Mouse (Mus musculus) limb, embryonic 11.5 days (tissue): ENCODE measurements around the gene Gnat1. TPM values are rescaled to one million over a fixed set of nuclear protein-coding genes. Genes with fewer than 3 reads are reported as not detected.

Source experiments
- ATAC-seq: fragments of 200-750 bp; cut with Nextera tagmentation; 2 replicates; pipeline ENCODE4 v1.8.0; 2017; ENCODE audit warnings: low read depth; ENCODE audit not compliant: insufficient number of reproducible peaks, low FRiP score, low TSS enrichment
- DNase-seq: peaks from one replicate; pipeline ENCODE4 v3.0.0-alpha.2; 2015; ENCODE audit warnings: low spot score
- H3K27ac ChIP-seq: fragments of 300-500 bp; sonication (generic); replicated peaks from 2 replicates; pipeline ENCODE4 v1.5.1; 2014; ENCODE audit warnings: low read depth, mild to moderate bottlenecking, low read length
- H3K27me3 ChIP-seq: fragments of 300-500 bp; sonication (generic); 2 replicates; pipeline ENCODE4 v1.6.1; 2014; ENCODE audit warnings: mild to moderate bottlenecking, low read length, mixed read lengths; ENCODE audit not compliant: control insufficient read depth, insufficient read depth
- H3K36me3 ChIP-seq: fragments of 300-500 bp; sonication (generic); 2 replicates; pipeline ENCODE4 v1.6.1; 2014; ENCODE audit warnings: mild to moderate bottlenecking, low read length, moderate library complexity, mixed read lengths; ENCODE audit not compliant: control insufficient read depth, insufficient read depth
- H3K4me1 ChIP-seq: fragments of 300-500 bp; sonication (generic); 2 replicates; pipeline ENCODE4 v1.6.1; 2014; ENCODE audit warnings: low read length, mixed read lengths; ENCODE audit not compliant: control insufficient read depth, insufficient read depth
- H3K4me2 ChIP-seq: fragments of 300-500 bp; sonication (generic); 2 replicates; pipeline ENCODE4 v1.6.1; 2014; ENCODE audit warnings: low read depth, mild to moderate bottlenecking, moderate library complexity; ENCODE audit not compliant: severe bottlenecking
- H3K4me3 ChIP-seq: fragments of 300-500 bp; sonication (generic); 2 replicates; pipeline ENCODE4 v1.5.1; 2014; ENCODE audit warnings: low read depth, low read length
- H3K9ac ChIP-seq: fragments of 300-500 bp; sonication (generic); 2 replicates; pipeline ENCODE4 v1.6.1; 2014; ENCODE audit warnings: mild to moderate bottlenecking, low read length
- H3K9me3 ChIP-seq: fragments of 300-500 bp; sonication (generic); 2 replicates; pipeline ENCODE4 v1.6.1; 2016; ENCODE audit warnings: low read length; ENCODE audit not compliant: control insufficient read depth
- WGBS: fragments of 180-500 bp; shearing (Covaris S2); extraction: QIAGEN DNeasy Blood & Tissue Kit; methylation state at CpG from one replicate; pipeline ENCODE4 v1.1.7; 2014; 5-methylcytosine and 5-hydroxymethylcytosine counted together
- polyA plus RNA-seq: library from polyadenylated mRNA; unstranded; fragments of >200 nt; fragmentation: Nextera tagmentation; extraction: Ambion mirVana; gene quantifications from 2 replicates; pipeline ENCODE4 v1.2.1, GENCODE M21; 2014

The Gnat1 gene
- polyA plus RNA-seq, 1 experiment from 2014 or later = 1.7 TPM

GRCm38 (mm10) chr9:107632478-107632877 lies 47.0 kb downstream of the Gnat1 start:
- H3K36me3 ChIP-seq = peaks cover 7% of the 10 kb centered on the region; the same call in 1 of the 2 replicates
- ATAC-seq = no peak
- peak overlapping the region; percentile 100 for H3K4me2 ChIP-seq
- H3K27me3 ChIP-seq = no peaks in the 10 kb centered on the region
- DNase-seq = no peak
- H3K4me3 ChIP-seq = peak overlapping the region; percentile 89
- peaks cover 73% of the 10 kb centered on the region for H3K4me1 ChIP-seq
- no peaks in the 10 kb centered on the region for H3K9me3 ChIP-seq
- 82% methylated on average over 6 of the region's 6 CpGs for WGBS
- peak overlapping the region; percentile 84 for H3K27ac ChIP-seq
- H3K9ac ChIP-seq = peak overlapping the region; percentile 93; the same call in 1 of the 2 replicates

DNA sequence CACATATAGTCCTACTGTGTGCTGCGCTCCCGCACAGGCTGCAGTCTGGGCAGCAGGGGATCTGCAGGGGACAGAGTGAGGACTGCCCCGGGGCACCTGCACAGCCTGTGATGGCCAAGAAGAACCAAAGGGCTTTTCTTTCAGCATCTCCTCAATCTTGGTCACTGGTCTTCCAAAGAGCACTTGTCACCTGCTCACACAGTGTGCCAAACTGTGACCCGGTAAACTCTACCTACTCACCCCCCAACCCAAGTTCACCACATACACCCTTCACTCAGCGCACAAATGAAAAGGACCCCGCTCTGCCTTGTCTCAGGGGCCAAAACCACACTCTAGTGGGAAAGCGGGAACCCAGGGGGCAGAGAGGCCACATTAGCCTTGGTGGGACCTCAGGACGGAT lies 47.7 kb downstream of the Gnat1 start:
- ATAC-seq (no peak), DNase-seq (no peak)
- no peak overlapping the region for H3K4me3 ChIP-seq
- peaks cover 7% of the 10 kb centered on the region; the same call in 1 of the 2 replicates for H3K36me3 ChIP-seq
- peak overlapping the region; percentile 45; the same call in 1 of the 2 replicates for H3K27ac ChIP-seq
- no peaks in the 10 kb centered on the region; the same call in 1 of the 2 replicates for H3K9me3 ChIP-seq
- H3K9ac ChIP-seq = peak overlapping the region; percentile 34; the same call in 1 of the 2 replicates
- H3K4me2 ChIP-seq = no peak overlapping the region; the same call in 1 of the 2 replicates
- H3K4me1 ChIP-seq = peaks cover 73% of the 10 kb centered on the region
- H3K27me3 ChIP-seq = no peaks in the 10 kb centered on the region
- 89% methylated on average over 8 of the region's 8 CpGs for WGBS

- 73% methylated on average over 9 of the region's 9 CpGs for WGBS
Measured at GRCm38 (mm10) chr9:107631311-107631826, 48.1 kb downstream of the Gnat1 start.

GRCm38 (mm10) chr9:107630576-107630975 lies 48.9 kb downstream of the Gnat1 start:
- H3K27me3 ChIP-seq = no peaks in the 10 kb centered on the region
- no peaks in the 10 kb centered on the region; the same call in 1 of the 2 replicates for H3K9me3 ChIP-seq
- ATAC-seq (no peak), DNase-seq (peak; percentile 70)
- H3K27ac ChIP-seq = peak overlapping the region; percentile 87
- WGBS = 6% methylated on average over 4 of the region's 4 CpGs
- peaks cover 70% of the 10 kb centered on the region for H3K4me1 ChIP-seq
- H3K4me3 ChIP-seq = peak overlapping the region; percentile 8
- peak overlapping the region; percentile 43 for H3K4me2 ChIP-seq
- H3K36me3 ChIP-seq = peaks cover 7% of the 10 kb centered on the region; the same call in 1 of the 2 replicates
- peak overlapping the region; percentile 61 for H3K9ac ChIP-seq

More at GRCm38 (mm10) chr9:107631311-107631826, 48.1 kb downstream of the Gnat1 start:
- peak overlapping the region; percentile 43; the same call in 1 of the 2 replicates for H3K4me2 ChIP-seq
- no peaks in the 10 kb centered on the region for H3K27me3 ChIP-seq
- peak overlapping the region; percentile 87 for H3K27ac ChIP-seq
- H3K9me3 ChIP-seq = no peaks in the 10 kb centered on the region; the same call in 1 of the 2 replicates
- H3K9ac ChIP-seq = peak overlapping the region; percentile 34; the same call in 1 of the 2 replicates
- DNase-seq = no peak
- H3K4me1 ChIP-seq = peaks cover 74% of the 10 kb centered on the region
- H3K4me3 ChIP-seq = no peak overlapping the region
- H3K36me3 ChIP-seq = peaks cover 7% of the 10 kb centered on the region; the same call in 1 of the 2 replicates
- no peak for ATAC-seq

DNA sequence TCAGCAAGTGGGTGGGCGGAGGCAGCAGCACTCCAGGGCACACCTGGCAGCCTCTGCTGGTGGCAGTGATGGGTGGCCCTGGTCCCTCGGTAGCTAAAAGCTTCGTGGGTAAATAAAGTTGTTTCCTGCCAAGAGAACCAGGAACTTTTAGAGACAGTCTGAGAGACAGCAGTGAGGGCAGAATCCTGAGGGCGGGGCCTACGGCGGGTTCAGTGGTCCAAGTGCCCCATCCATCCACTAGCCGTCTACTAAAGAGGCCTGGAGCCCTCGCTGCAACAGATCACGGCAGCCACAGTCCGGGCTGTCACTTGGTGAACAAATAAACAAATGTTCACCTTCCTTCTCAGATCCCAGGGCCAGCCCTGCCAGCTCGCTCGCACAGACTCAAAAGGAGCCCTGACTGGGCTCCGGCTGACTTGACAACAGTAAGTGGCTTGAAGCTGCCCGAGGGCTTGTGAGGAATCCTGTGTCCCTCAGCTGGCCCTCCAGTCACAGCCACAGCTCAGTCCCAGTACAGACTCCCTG lies 49.5 kb downstream of the Gnat1 start:
- ATAC-seq (no peak), DNase-seq (peak; percentile 54)
- Histone ChIP-seq H3K9me3 (no peaks in the 10 kb centered on the region; the same call in 1 of the 2 replicates), H3K27ac (peak overlapping the region; percentile 87), H3K36me3 (peaks cover 9% of the 10 kb centered on the region; the same call in 1 of the 2 replicates), H3K4me1 (peaks cover 69% of the 10 kb centered on the region), H3K9ac (peak overlapping the region; percentile 61), H3K4me2 (peak overlapping the region; percentile 43), H3K27me3 (no peaks in the 10 kb centered on the region), H3K4me3 (peak overlapping the region; percentile 8)
- WGBS = 13% methylated on average over 14 of the region's 14 CpGs

GRCm38 (mm10) chr9:107629411-107629730 lies 50.1 kb downstream of the Gnat1 start:
- no peaks in the 10 kb centered on the region; the same call in 1 of the 2 replicates for H3K9me3 ChIP-seq
- no peak overlapping the region; the same call in 1 of the 2 replicates for H3K4me2 ChIP-seq
- H3K4me3 ChIP-seq = no peak overlapping the region
- H3K27ac ChIP-seq = peak overlapping the region; percentile 87
- 29% methylated on average over 4 of the region's 4 CpGs for WGBS
- peaks cover 11% of the 10 kb centered on the region; the same call in 1 of the 2 replicates for H3K36me3 ChIP-seq
- DNase-seq = no peak
- H3K4me1 ChIP-seq = peaks cover 69% of the 10 kb centered on the region
- H3K9ac ChIP-seq = no peak overlapping the region
- H3K27me3 ChIP-seq = no peaks in the 10 kb centered on the region
- ATAC-seq = no peak

DNA sequence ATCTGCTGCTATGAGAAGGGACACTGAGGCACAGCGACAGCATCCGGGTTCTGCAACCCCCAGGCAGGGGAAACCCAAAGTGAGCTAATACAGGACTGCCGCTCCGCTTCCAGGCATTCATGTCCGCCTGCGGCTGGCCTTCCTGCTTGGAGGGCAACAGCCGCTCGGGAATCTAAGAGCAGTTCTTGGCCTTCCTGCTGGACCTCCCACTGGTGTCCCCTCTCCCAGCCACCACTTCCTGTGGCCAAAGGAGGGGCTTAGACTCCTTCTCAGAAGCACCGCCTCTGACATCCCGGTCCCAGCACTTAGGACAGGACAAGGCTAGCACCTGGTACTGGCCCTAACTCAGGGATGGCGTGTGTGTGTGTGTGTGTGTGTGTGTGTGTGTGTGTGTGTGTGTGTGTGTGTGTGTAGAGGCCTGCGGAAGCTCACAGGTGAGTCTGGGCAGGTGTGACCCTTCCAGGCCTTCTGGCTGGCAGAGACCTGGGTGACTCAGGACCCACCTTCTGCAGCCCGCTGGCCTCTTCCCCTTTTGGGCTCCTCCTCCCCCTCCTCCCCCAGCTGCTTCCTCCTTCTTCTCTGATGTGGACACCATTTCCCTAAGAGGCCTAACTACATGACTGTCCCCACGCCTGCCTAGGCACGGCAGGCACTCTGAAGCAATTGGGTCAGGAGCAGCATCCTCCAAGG lies 50.6 kb downstream of the Gnat1 start:
- ATAC-seq (no peak), DNase-seq (no peak)
- no peaks in the 10 kb centered on the region; the same call in 1 of the 2 replicates for H3K9me3 ChIP-seq
- H3K27me3 ChIP-seq = no peaks in the 10 kb centered on the region
- H3K9ac ChIP-seq = 0 out of 2 replicates have a peak overlapping the region, but pooled peaks have one; percentile 5
- no peak overlapping the region for H3K4me3 ChIP-seq
- peak overlapping the region; percentile 63 for H3K27ac ChIP-seq
- peak overlapping the region; percentile 0; the same call in 1 of the 2 replicates for H3K4me2 ChIP-seq
- WGBS = 47% methylated on average over 15 of the region's 15 CpGs
- H3K36me3 ChIP-seq = peaks cover 11% of the 10 kb centered on the region; the same call in 1 of the 2 replicates
- peaks cover 69% of the 10 kb centered on the region for H3K4me1 ChIP-seq
